Mouse (Mus musculus) spleen, postnatal 10 days (tissue): ENCODE results near the gene Creb5.

Source experiments
- DNase-seq, 2 experiments: peaks; one replicate each; pipeline ENCODE4 v3.0.0; 2021 to 2022; ENCODE audit warnings: low spot score in 2 of 2

Gene Creb5

DNA sequence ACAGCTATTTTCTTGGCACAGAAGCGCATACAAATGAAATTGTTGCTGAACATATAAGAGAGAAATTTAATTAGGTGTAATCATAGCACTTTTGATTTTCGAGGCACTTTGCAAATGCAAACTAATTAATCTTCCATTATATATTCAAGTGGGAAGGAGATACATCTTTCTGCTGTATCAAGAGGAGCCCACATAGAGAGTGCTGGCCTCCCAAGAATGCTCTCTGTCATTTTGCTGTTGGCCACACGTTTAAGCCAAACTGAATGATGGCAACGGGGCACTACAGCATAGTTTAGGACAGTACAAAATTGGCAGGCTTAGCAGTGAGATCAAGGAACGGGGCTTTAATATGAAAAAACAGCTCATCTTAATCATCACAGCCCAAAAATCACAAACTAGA, 356.4 kb downstream of the Creb5 start:
- DNase-seq, result no peak

DNA sequence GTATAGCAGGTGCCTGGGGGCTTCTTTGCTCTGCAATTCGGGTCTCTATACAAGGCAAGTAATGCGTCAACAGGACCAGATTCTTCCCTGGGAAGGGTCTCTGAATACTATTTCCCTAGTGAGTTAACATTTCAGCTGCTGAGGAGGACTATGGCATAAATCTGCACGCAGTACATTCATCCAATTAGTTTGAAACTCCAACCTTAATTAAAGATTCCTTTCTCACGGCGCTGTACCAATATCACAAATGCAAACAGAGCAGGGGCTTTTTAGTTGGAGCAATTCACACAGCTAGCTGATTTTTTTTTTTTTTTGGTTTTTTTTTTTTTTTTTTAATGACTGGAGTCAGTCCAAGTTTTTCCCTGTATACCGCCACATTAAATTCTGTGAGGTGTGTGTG, 357.0 kb downstream of the Creb5 start:
- DNase-seq, result no peak

DNA sequence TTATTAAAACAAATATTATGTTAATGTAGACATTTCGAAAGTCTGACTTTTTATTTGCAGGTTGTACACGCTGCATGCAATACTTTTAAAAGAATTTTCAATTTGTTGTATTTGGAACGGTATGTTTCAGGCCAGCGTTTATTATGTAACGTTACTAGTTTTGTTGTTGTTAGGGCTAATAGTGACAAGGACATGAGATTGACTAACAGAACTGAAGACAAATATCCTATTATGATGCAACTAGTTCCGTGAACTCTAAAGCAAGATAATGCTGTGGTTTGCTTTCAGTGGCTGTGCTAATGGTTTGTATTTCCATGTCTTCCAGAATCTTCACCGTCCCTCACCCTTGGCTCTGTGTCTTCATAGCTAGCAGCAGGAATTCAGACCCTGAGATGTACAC, 357.9 kb downstream of the Creb5 start:
- no peak for DNase-seq

DNA sequence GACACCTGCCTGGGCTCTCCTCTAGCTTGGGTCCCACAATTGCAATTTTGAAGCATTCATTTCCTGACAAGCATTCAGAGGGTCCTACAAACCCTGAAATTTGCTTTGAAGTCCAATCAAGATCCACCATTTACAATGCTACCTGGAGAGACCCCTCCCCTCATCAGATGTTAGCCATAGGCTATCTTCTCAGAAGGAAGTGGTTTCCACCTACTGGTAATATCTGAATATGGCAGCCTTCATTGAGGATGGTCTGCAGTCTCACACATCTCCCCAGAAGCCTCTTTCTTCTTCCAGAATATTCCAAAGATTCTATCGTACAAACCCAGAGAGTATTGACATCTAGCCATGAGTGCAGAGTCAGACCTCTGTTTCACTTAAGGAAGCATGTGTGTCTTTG, 362.7 kb downstream of the Creb5 start:
- no peak for DNase-seq

DNA sequence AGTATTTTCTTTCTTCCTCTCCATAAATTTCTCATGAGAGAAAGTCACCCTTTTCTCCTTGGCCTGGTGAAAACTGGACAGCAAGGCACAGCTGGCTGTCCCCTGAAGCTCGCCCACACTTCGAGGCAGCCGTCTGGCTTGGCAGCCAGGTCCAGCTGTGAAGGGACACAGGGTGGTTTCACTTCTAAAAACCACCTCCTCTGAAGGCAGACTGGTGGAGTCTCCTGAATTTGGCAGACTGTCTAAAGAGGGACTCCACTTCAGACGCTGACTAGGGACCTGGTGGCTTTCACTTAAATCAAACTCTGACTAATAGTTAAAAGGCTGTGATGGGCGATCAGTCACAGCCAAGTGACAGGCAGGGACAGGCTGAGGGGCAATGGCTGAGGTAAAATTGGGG, 365.6 kb downstream of the Creb5 start:
- DNase-seq, result no peak

DNA sequence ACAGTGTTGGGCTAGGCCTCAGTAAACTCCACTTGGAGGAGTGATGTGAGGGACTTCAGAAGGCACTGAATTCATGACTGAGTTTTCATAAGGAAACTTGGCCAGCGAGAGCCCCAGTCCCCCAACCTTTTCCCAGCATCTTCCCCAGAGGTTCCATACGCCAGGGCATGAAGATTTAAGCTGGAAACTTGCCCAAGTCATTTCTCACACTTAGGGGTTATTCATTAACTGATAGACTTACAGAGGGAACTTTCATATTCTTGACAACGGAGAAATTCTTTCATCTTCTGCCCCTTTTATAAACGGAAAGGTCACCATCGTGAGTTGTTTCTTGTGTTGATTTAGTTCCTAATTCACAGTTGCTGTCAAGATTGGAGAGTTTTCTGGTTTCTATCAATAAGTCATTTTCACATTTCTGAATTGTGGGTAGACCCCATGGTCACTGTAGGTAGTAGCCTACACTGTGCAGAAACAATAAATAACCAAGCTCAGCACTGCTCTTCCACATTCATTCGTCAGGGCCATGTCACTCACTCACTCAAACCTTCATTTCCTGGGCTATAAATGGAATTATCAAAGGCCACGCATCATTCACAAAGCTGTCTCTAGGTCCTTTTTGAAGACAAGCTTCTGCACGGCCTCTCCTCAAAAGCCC, 366.8 kb downstream of the Creb5 start:
- DNase-seq, result no peak

DNA sequence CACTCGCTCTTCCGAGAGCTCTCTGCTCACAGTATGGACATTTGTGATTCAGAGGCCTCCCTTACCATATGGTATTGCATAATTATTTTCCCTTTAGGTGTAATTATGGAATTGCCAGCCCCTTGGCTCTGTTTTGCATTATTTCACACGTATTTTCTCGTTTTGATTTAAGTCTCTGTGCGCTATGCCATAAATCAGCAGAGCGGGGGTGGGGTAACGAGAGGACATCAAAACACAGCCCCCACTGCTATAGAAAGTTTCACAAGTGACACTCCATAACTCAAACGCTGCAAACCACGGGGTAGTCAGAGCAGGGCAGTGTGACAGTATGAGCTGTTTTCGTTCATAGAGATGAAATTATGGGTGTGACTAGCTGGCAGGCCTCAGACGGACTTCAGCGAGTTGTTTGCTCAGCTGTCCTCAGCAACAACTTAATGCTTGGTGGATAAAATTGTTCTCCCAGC, 367.3 kb downstream of the Creb5 start:
- no peak for DNase-seq

DNA sequence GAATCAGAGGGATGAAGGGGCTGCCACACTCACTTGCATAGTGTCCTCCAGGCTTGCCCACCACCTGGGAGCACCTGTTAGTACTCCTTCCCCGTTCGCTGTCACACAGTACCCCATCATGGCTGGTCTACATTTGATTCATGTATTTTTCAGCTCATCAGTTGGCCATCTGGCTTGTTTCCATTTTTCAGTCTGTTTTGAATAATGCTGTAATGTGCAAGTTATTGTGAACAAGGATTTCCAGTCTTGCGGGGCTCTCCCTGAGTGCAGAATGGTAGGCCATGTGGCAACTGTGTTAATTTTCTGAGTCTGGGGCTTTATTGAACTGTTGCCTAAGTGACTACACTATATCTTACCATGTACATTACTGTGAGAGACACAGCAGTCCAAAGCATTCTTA, 369.4 kb downstream of the Creb5 start:
- DNase-seq, result no peak

DNA sequence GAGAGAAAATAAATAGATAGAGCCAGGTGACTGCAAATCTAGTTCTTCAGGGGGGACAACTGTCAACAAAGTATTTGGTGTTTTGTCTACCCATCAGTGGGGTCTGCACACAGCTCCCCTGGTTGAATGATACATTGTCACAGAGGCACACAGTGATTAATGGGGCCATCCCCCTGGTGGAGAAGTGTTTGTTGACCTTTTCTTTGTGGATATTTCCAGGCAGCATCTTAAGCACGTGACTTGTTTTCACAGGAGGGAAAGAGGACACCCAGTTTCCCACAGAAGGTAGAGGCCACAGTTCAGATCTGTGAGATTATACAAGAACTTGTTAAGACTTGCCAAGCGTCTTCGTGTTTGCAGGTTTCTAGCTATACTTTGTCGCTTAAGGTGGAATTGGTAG, 370.4 kb downstream of the Creb5 start:
- no peak for DNase-seq

DNA sequence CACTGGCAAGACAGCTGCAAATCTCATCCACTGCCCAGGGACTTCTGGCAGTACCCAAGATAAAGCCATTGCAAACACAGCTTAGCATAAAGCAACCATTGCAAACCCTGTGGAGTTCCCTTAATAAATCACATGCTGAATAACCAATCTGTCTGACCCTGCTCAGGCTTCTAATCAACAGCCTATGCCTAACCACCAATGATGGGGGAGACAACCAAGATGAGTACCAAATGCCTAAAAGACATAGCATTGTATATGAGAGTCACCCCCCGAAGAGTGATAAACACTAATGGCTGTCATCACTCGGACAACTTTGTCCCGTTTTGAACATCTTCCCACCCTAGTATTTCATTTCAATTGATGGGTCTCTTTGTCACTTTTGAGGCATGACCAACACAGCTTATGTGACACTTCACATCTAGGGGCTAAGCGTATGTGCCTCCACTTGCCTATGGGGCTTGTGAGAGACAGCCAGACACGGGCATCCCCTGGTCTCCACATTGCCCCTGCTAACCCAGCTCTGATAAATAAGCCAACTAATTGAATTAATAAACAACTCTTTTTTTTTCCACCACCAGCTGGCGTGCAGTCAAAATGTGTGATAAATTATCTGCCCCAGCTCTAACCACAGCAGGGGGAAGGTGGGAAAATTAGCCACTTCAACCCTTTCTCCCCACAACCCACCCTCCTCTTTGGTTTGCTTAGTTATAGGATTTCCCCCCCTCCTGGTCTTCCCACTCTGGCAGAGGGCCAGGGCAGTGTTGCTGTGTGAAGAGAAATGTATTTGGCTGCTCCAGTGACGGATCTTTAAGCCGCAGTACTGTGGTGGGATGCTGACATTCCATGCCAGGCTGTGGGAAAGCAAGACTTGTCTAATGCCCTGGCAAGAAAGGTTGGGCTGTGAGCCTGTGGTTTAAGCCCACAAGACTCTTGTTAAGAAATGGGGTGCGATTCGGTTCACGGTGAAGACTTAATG, 376.1 kb downstream of the Creb5 start:
- DNase-seq, result no peak

DNA sequence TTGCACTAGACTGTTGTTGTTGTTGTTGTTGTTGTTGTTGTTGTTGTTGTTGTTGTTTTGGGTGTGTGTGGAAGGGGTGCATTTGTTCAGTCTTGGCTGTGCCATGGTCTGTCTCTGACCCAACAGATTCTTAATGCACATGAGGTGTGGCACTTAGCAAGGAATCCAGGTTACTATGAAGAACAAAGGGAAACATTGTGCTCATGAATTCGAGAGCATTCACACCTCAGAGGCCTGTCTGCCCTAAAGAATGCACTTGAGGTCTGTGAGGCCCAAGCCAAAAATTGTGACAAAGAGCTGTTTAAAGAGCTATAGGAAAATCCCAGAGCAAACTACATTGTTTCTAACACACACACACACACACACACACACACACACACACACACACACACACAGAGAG, 377.7 kb downstream of the Creb5 start:
- no peak for DNase-seq

DNA sequence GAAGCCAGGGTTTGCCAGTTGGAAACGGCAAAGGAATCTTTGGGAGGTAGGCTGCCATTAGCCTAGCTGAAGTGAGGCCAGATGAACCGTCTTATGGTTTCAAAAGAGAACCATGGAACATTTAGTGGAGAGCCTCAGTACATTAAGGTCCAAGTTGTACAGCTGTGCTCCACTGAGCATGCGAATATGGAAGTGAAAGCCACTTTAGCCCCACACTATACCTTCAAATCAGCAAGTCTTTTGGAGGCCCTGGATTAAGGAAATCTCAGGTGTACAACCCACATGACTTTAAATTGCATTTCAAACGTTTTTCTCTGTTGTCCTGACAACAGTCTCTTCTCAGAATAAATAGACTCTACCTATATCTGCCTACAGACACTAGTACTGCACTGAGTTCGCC, 379.4 kb downstream of the Creb5 start:
- no peak for DNase-seq

DNA sequence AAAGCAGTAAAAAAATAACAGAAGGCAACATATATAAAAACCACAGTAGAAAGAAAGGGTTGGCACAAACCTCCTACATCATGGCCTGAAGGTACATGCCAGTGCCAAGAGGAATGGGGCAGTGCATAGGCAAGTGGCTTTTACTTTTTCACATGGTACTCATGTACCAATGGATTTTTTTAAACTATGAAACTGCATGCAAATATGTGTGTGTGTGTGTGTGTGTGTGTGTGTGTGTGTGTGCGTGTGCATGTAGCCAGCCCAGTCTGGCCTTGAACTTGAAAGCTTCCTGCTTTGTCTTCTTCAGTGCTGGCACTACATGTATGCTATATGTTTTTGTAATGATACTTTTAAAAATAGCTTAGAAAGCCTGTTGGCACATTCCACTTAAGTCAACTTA, 391.2 kb downstream of the Creb5 start:
- DNase-seq, result no peak

DNA sequence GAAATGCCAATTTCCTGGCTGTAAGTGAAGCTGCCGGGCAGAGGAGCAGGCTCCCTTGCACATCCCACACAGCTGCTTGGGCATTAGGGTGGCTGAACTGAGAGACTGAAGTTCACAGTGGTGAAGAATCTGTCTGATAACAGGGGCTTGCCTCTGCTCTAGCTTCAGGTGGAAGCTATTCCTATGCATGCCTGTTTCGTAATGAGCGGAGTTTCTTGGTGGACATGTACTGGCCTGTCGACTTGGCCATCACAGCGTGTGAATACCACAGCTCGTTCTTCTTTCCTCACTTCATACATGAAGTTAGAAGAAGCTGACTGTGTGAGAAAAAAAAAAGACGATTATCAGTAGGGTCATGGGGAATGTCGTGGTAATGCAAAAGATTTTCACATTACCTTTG, 393.0 kb downstream of the Creb5 start:
- DNase-seq, result no peak

DNA sequence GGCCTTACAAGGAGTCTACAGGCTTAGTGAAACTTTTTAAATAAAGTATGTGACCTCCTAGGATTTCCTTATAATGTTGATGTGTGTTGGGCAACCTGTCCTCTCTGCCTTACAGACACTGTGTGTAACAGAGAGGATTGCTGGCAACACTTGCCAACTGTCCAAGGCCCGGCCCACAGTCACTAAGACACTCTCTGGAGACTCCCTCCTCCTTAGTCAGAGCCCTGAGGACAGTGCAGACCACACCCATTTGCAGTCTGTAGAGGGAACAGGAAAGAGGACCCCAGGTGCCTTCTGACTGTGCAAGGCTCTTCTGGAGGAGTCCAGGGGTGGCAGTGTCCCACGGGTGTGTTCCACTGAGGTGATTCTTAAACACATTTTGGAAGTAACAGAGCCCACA, 397.3 kb downstream of the Creb5 start:
- DNase-seq, result no peak

DNA sequence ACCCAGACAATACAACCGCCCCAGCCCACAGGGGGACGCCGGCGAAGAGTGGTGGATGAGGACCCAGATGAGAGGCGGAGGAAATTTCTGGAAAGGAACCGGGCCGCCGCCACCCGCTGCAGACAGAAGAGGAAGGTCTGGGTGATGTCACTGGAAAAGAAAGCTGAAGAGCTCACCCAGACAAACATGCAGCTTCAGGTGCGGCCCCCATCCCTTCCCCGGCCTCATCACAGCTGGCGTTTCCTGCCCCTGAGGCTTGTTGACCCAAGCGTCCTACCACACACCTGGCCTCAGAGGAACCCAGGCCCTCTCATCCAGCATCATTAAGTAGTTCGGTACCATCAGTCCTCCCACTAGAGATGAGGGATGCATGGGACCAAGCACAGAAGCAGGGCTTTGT, 398.3 kb downstream of the Creb5 start:
- DNase-seq, result no peak

DNA sequence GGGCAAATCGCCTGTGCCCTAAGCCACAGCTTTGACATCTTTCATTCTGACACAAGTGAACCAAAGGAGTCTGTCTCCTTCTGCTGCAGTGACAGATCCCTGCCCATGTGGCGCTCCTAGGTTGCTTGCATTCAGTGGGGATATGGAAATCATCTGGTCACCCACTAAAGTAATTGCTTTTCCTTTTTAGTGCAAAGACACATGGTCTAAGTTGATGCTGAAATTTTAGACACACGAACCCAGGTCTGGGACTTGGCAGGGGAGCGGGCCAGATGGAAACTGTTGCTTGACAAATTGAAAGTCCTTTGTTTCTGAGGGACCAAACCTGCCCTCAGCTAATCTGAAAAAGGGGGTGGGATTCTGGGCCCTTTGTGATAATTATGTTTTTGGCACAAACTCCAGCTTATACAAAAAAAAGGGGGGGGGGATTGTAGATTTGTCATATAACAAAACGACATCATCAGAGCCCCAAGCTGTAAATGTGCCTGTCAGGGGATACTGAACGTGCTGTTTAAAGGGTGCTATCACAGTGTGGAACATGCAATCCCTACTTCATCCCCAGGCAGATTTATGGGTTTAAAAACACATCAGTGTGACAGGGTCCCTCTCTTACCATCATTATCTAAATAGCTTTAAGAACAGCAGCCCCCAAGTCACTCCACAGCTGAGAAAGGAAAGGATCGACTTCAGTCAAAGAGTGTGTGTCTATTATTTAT, 401.9 kb downstream of the Creb5 start:
- DNase-seq, result no peak

DNA sequence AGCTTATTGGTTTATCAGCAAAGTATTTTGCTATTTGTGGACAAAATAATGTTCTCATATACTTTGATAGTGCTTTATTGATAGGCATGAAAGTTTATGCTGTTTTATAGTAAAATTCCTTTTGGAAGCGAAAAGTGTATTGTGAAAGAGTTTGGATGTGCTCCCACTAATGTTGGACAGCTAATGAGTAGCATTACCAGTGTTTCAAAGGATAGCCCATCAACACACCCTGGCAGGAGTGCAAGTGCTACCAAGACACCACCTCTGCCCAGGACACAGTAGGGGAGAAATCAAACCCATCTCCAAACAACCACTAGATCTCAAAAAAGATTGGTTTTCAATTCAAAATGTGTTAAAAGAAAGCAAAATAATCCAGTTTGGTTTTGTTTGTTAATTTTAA, 403.9 kb downstream of the Creb5 start:
- no peak for DNase-seq

DNA sequence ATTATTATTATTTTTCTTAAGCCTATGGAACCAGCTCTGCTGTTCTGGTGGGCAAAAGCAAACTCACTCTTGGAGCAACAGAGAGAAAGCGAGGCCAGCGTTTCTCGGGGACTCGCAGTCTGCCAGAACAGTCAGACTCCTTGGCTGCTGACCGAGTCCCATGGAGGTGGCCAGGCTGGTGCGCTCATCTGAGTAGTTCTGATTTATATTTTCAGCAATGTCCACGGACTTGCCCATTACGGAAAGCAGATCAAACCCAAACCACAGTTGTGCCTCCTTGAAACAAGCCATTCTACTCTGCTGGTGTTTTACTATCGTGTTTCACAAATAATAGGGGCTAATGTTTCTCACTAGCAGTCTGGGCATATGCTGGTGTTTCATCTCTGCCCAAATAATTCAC, 408.1 kb downstream of the Creb5 start:
- no peak for DNase-seq

DNA sequence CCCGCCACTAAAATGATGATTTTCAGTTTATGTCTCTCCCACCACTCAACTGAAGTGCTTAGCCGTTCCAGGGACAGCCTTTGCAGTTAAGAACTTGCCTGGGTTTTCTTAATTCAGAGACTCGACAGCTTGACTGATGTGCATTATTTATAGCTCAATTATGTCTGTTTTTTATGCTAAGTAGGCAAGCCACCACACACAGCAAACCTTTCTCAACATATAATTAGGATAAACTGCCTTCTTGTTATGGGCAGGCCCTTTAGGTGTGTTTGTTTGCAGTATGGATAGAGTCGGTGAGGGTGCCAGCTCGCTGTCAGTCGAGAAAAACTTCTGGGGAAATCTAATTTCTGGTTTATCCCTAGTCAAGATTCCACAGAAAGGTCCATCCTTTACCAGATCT, 409.4 kb downstream of the Creb5 start:
- no peak for DNase-seq

DNA sequence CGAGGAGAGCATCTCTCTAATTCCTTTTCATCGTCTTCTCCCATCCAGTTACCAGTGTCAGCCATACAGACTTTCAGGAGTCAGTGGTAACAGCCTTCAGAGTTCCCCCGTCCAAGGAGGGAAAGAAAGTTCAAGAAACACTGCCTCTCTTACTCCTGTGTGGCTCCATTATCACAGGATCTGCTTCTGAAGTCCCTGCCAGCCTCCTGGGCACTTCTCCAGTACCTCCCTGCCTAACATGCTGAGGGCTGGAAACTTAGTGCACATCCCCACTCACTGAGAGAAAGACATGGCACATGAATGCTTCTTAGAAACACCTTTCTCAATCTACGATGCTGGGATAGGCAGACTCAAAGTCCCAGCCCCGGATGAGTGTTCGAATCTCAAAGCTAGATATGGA, 409.9 kb downstream of the Creb5 start:
- DNase-seq, result no peak

DNA sequence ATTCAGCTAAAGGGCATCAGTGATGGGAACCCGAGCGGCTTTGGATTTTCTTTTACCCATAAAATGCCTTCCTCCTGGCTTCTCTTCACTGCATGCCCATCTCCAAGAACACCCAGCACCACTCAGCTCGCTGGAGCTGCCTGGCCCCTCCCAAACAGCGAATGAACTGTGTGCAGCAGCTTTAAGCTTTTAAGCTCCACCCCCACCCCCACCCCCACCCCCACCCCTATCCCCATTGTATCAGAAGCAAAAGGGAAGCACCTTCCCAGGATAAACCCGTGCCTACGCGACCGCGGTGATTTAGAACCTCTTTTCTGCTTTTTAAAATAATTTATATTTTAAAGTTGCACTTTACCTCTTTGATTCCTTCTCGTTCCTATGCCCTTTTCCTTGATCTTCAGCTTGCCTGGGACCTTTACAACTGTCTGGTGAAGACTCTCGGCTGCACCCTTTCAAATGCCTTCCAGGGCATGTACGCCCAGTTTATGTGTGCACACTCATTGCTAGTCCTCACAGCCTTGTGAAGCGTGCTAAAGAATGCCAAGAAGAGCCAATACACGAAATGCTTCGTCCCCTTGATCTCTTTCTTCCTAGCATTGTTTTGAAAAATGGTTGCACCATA, 411.2 kb downstream of the Creb5 start:
- DNase-seq, result no peak
